Mouse (Mus musculus): Measurements from ENCODE around the gene AC170998.1. TPM values are rescaled to one million over a fixed set of nuclear protein-coding genes. Genes with fewer than 3 reads are reported as not detected.

AC170998.1 gene
- polyA plus RNA-seq, 1 experiment from 2014 or later = 2.1 TPM

- 0% methylated on average over 50 of the region's 53 CpGs for WGBS
- peak overlapping the region; percentile 87 for H3K9ac ChIP-seq (ENCODE audit: low read length)
- H3K4me1 ChIP-seq (ENCODE audit: control insufficient read depth, insufficient read depth, low read length) = peaks cover 11% of the 10 kb centered on the region
- no peaks in the 10 kb centered on the region for H3K9me3 ChIP-seq (ENCODE audit: control insufficient read depth, low read length)
- H3K4me3 ChIP-seq (ENCODE audit: low read depth, low read length) = peak overlapping the region; percentile 87
- no peaks in the 10 kb centered on the region for H3K36me3 ChIP-seq (ENCODE audit: control insufficient read depth, insufficient read depth, low read length)
- peak; percentile 69 for DNase-seq (ENCODE audit: low spot score)
- H3K27ac ChIP-seq (replicated peaks; ENCODE audit: low read depth, low read length) = peak overlapping the region; percentile 81
- H3K4me2 ChIP-seq (ENCODE audit: low read depth, severe bottlenecking) = peak overlapping the region; percentile 77
- ATAC-seq (ENCODE audit: insufficient number of reproducible peaks, low FRiP score, low TSS enrichment, low read depth) = peak; percentile 28; the same call in 1 of the 2 replicates
- H3K27me3 ChIP-seq (ENCODE audit: control insufficient read depth, insufficient read depth, low read length) = 0 out of 2 replicates have a peak, but pooled peaks cover 2% of the 10 kb centered on the region
These were observed 34.1 kb upstream of the AC170998.1 start for GRCm38 (mm10) chr17:28691687-28692340.

DNA sequence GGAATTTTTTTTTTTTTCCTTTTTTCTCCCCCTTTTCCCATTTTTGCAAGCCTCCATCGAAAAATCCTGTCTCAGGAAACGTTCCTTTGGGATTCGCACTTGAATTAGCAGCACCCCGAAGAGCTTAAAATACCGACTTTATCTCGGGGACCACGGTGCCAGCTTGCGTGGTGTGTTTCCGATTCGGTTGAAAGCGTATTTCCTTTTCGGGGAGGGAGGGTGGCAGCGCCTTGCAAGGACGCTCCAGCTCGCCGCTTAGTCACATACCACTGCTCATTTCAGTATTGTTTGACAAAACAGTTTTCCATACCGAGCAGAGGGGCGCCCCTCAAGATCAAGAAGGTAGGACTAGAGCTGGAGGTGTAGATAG lies 33.6 kb upstream of the AC170998.1 start:
- WGBS = under 1% methylated on average over 18 of the region's 18 CpGs
- DNase-seq (ENCODE audit: low spot score) (peak; percentile 55), ATAC-seq (ENCODE audit: insufficient number of reproducible peaks, low FRiP score, low TSS enrichment, low read depth) (no peak)
- Histone ChIP-seq H3K9me3 (ENCODE audit: control insufficient read depth, low read length) (no peaks in the 10 kb centered on the region), H3K4me3 (ENCODE audit: low read depth, low read length) (peak overlapping the region; percentile 87), H3K27me3 (ENCODE audit: control insufficient read depth, insufficient read depth, low read length) (0 out of 2 replicates have a peak, but pooled peaks cover 2% of the 10 kb centered on the region), H3K9ac (ENCODE audit: low read length) (peak overlapping the region; percentile 87), H3K36me3 (ENCODE audit: control insufficient read depth, insufficient read depth, low read length) (no peaks in the 10 kb centered on the region), H3K27ac (replicated peaks; ENCODE audit: low read depth, low read length) (no peak overlapping the region), H3K4me2 (ENCODE audit: low read depth, severe bottlenecking) (peak overlapping the region; percentile 77), H3K4me1 (ENCODE audit: control insufficient read depth, insufficient read depth, low read length) (peaks cover 11% of the 10 kb centered on the region)

DNA sequence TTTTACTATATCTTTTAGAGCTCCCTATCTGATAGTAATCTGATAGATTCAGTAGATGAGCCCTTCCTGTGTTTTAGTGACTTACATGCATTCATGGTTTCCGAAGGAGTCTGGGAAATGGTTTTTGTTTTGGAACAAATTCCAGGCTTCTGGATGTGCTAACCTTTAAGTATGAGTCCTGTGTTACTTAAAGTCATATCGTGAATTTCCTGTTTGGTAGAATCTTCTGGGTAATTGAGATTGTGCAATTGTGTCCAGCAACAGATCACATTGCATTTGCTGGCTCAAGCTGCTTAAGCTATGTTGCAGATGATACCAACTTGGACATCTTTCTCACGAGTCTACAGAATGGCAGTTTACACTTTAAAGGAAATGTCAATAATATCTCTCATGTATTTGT lies 32.8 kb upstream of the AC170998.1 start:
- Histone ChIP-seq H3K36me3 (ENCODE audit: control insufficient read depth, insufficient read depth, low read length) (no peaks in the 10 kb centered on the region), H3K9ac (ENCODE audit: low read length) (no peak overlapping the region), H3K27me3 (ENCODE audit: control insufficient read depth, insufficient read depth, low read length) (0 out of 2 replicates have a peak, but pooled peaks cover 2% of the 10 kb centered on the region), H3K4me2 (ENCODE audit: low read depth, severe bottlenecking) (peak overlapping the region; percentile 77), H3K9me3 (ENCODE audit: control insufficient read depth, low read length) (no peaks in the 10 kb centered on the region), H3K4me3 (ENCODE audit: low read depth, low read length) (peak overlapping the region; percentile 87; the same call in 1 of the 2 replicates), H3K4me1 (ENCODE audit: control insufficient read depth, insufficient read depth, low read length) (peaks cover 11% of the 10 kb centered on the region), H3K27ac (replicated peaks; ENCODE audit: low read depth, low read length) (no peak overlapping the region)
- ATAC-seq (ENCODE audit: insufficient number of reproducible peaks, low FRiP score, low TSS enrichment, low read depth) (no peak), DNase-seq (ENCODE audit: low spot score) (no peak)
- WGBS = 66% methylated on average over 3 of the region's 3 CpGs

DNA sequence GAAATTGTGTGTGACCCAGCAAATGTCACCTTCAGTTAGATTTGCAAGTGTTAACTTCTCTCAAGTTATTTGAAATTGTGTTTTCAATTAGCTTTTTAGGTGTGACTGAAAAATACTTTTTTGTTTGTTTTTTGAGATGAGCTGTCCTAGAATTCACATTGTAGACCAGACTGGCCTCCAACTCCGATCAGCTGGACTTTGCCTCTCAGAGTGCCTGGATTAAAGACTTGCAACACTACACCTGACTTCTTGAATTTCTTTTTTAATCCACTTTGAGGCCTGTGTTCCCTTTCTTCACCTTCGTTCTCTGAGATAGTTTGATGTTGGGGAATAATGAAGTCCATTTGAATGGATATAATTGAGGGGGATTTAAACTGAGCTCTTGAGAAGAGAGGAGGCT lies 31.8 kb upstream of the AC170998.1 start:
- no peak for ATAC-seq (ENCODE audit: insufficient number of reproducible peaks, low FRiP score, low TSS enrichment, low read depth)
- H3K4me2 ChIP-seq (ENCODE audit: low read depth, severe bottlenecking) = no peak overlapping the region
- H3K4me1 ChIP-seq (ENCODE audit: control insufficient read depth, insufficient read depth, low read length) = peaks cover 10% of the 10 kb centered on the region
- H3K4me3 ChIP-seq (ENCODE audit: low read depth, low read length) = no peak overlapping the region
- H3K9ac ChIP-seq (ENCODE audit: low read length) = no peak overlapping the region
- H3K36me3 ChIP-seq (ENCODE audit: control insufficient read depth, insufficient read depth, low read length) = no peaks in the 10 kb centered on the region
- no peak for DNase-seq (ENCODE audit: low spot score)
- 83% methylated on average over 2 of the region's 2 CpGs for WGBS
- H3K27ac ChIP-seq (replicated peaks; ENCODE audit: low read depth, low read length) = no peak overlapping the region
- H3K9me3 ChIP-seq (ENCODE audit: control insufficient read depth, low read length) = no peaks in the 10 kb centered on the region
- 0 out of 2 replicates have a peak, but pooled peaks cover 2% of the 10 kb centered on the region for H3K27me3 ChIP-seq (ENCODE audit: control insufficient read depth, insufficient read depth, low read length)

GRCm38 (mm10) chr17:28694832-28695231 lies 31.1 kb upstream of the AC170998.1 start:
- H3K9ac ChIP-seq (ENCODE audit: low read length) = no peak overlapping the region

DNA sequence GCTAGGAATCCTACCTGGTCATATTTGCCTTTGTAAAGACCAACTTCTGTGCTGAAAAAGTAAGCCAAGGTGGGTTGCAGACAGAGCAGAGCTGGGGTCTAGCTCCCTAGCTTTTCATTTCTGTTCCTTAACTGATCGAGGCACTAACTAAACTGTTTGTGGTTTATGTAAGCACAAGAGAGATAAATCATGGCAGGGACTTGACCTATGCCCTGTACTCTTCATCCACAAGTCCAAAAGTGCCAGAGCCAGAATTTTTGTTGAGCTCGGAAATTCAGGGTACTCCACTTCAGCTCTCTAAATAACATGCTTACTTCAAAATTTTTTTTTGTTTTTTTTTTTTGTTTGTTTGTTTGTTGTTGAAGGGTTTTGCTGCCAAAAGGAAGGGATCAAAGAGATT lies 29.2 kb upstream of the AC170998.1 start:
- WGBS = 36% methylated on average over 2 of the region's 2 CpGs
- no peak overlapping the region for H3K4me3 ChIP-seq (ENCODE audit: low read depth, low read length)
- no peaks in the 10 kb centered on the region for H3K9me3 ChIP-seq (ENCODE audit: control insufficient read depth, low read length)
- H3K4me1 ChIP-seq (ENCODE audit: control insufficient read depth, insufficient read depth, low read length) = peaks cover 5% of the 10 kb centered on the region
- H3K9ac ChIP-seq (ENCODE audit: low read length) = no peak overlapping the region
- H3K4me2 ChIP-seq (ENCODE audit: low read depth, severe bottlenecking) = no peak overlapping the region
- DNase-seq (ENCODE audit: low spot score) = no peak
- ATAC-seq (ENCODE audit: insufficient number of reproducible peaks, low FRiP score, low TSS enrichment, low read depth) = no peak
- no peaks in the 10 kb centered on the region for H3K27me3 ChIP-seq (ENCODE audit: control insufficient read depth, insufficient read depth, low read length)
- no peak overlapping the region for H3K27ac ChIP-seq (replicated peaks; ENCODE audit: low read depth, low read length)
- no peaks in the 10 kb centered on the region for H3K36me3 ChIP-seq (ENCODE audit: control insufficient read depth, insufficient read depth, low read length)

More at GRCm38 (mm10) chr17:28694832-28695231, 31.1 kb upstream of the AC170998.1 start:
- Histone ChIP-seq H3K4me1 (ENCODE audit: control insufficient read depth, insufficient read depth, low read length) (peaks cover 5% of the 10 kb centered on the region), H3K36me3 (ENCODE audit: control insufficient read depth, insufficient read depth, low read length) (no peaks in the 10 kb centered on the region), H3K4me2 (ENCODE audit: low read depth, severe bottlenecking) (no peak overlapping the region), H3K9me3 (ENCODE audit: control insufficient read depth, low read length) (no peaks in the 10 kb centered on the region), H3K4me3 (ENCODE audit: low read depth, low read length) (no peak overlapping the region), H3K27me3 (ENCODE audit: control insufficient read depth, insufficient read depth, low read length) (no peaks in the 10 kb centered on the region), H3K27ac (replicated peaks; ENCODE audit: low read depth, low read length) (no peak overlapping the region)
- ATAC-seq (ENCODE audit: insufficient number of reproducible peaks, low FRiP score, low TSS enrichment, low read depth) (no peak), DNase-seq (ENCODE audit: low spot score) (no peak)
- WGBS = 73% methylated on average over 4 of the region's 4 CpGs

DNA sequence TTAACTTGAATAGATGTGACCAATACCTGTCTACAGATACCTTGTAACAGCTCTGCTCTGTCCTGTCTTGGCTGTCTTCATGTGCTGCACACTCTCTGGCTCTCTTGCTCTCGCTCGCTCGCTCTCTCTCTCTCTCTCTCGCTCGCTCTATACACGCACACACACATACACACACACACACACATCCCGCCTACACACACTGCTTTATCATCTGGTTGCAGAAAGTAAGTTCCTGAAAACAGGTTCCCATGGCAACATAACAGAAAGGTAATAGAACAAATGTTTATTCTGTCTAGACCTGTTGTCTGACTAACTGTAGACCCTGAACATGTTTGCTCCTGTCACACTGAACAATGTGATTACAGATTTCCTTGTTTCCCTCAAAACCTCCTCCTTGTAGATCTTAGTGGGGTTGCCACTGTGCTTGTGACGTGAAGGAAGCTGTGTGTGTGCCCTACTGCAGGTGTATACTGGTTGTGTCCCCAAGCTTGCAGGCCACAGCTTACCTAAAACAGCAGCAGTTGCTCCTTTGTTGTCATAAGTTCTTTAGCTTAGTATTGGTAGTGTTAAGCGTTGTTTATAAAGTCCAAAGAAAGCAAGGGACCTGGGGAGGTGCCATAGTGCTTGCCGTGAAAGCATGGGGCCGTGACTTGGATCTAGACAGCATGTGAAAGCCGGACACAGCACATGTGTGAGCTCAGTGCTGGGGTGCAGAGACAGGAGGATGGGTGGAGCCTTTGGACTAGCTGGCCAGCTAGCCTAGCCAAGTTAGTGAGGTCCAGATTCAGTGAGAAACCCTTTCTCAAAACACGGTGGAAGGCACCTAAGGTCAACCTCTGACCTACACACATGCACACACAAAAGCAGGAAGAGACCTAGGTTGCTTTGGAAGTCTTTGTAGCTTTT lies 28.3 kb upstream of the AC170998.1 start:
- 83% methylated on average over 13 of the region's 13 CpGs for WGBS
- DNase-seq (ENCODE audit: low spot score) = no peak
- no peak overlapping the region for H3K9ac ChIP-seq (ENCODE audit: low read length)
- peaks cover 5% of the 10 kb centered on the region for H3K4me1 ChIP-seq (ENCODE audit: control insufficient read depth, insufficient read depth, low read length)
- H3K27ac ChIP-seq (replicated peaks; ENCODE audit: low read depth, low read length) = no peak overlapping the region
- H3K4me3 ChIP-seq (ENCODE audit: low read depth, low read length) = no peak overlapping the region
- H3K36me3 ChIP-seq (ENCODE audit: control insufficient read depth, insufficient read depth, low read length) = no peaks in the 10 kb centered on the region
- no peaks in the 10 kb centered on the region for H3K9me3 ChIP-seq (ENCODE audit: control insufficient read depth, low read length)
- H3K27me3 ChIP-seq (ENCODE audit: control insufficient read depth, insufficient read depth, low read length) = no peaks in the 10 kb centered on the region
- no peak for ATAC-seq (ENCODE audit: insufficient number of reproducible peaks, low FRiP score, low TSS enrichment, low read depth)
- H3K4me2 ChIP-seq (ENCODE audit: low read depth, severe bottlenecking) = no peak overlapping the region

GRCm38 (mm10) chr17:28698245-28698644 lies 27.6 kb upstream of the AC170998.1 start:
- Histone ChIP-seq H3K4me3 (ENCODE audit: low read depth, low read length) (no peak overlapping the region), H3K9ac (ENCODE audit: low read length) (no peak overlapping the region), H3K27me3 (ENCODE audit: control insufficient read depth, insufficient read depth, low read length) (no peaks in the 10 kb centered on the region), H3K9me3 (ENCODE audit: control insufficient read depth, low read length) (no peaks in the 10 kb centered on the region), H3K27ac (replicated peaks; ENCODE audit: low read depth, low read length) (no peak overlapping the region), H3K4me2 (ENCODE audit: low read depth, severe bottlenecking) (no peak overlapping the region), H3K36me3 (ENCODE audit: control insufficient read depth, insufficient read depth, low read length) (no peaks in the 10 kb centered on the region), H3K4me1 (ENCODE audit: control insufficient read depth, insufficient read depth, low read length) (peaks cover 5% of the 10 kb centered on the region)
- 56% methylated on average over 4 of the region's 4 CpGs for WGBS
- no peak for DNase-seq (ENCODE audit: low spot score)
- no peak for ATAC-seq (ENCODE audit: insufficient number of reproducible peaks, low FRiP score, low TSS enrichment, low read depth)

Measured in limb, embryonic 11.5 days (tissue).